Mouse (Mus musculus) spleen, postnatal 4 days (tissue): ENCODE measurements around the gene Nod1.

Source experiments
- DNase-seq, 2 experiments: peaks; one replicate each; pipeline ENCODE4 v3.0.0; 2022; ENCODE audit warnings: low spot score in 2 of 2

Nod1 gene

DNA sequence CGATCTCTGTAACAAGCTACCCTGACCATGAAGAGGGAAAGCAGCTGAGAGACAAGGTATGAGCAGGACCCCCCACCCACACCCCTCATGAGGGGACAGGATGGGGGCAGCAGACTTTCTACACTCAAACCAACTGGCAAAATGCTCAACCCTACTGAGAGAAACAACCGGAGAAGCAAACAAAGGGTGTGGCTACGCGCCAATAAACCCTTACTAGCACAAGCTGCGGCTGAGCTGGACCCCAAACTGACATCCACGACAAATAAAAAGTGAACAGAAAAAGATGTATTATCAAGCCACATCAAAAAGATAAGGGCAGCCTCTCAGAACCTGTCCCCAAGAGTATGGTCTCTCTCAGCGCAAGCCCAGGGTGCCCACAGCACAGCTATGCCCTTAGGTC is 32.3 kb downstream of the Nod1 start:
- DNase-seq, result no peak

- DNase-seq, result no peak
Observed at GRCm38 (mm10) chr6:54939631-54940030, 32.8 kb downstream of the Nod1 start.

DNA sequence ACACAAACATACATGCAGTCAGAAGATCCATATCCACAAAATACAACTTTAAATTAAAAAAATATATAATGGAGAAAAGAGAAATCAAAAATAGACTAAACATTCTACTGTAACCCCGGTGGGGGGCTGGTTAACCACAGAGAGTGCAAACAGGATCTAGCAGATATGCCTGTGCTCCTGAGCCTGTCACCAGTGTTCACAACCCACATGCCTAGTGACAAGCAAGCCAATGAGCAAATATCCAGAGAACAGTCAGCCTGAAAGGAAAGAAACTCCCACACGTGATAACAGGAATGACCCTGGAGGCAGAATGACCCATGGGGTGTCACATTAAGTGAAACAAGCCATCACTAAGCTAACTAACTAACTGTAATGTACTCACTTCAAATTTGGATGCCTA is 35.9 kb downstream of the Nod1 start:
- DNase-seq, result no peak

DNA sequence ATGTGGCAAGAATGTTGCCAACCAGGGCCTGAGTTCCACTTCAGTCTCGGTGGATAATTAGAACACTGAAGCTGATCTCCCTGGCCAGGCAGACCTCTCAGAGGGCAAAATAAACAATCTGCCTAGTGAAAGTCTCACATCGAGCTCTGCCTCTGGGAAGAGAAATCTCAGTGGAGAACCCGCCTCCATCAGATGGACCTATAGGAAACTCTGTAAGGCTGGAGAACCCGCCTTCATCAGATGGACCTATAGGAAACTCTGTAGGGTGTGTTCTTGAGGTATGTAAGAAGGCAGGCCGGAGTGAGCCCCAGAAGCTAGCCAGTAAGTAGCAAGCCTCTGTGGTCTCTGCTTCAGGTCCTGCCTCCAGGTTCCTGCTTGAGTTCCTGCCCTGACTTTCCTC is 37.5 kb downstream of the Nod1 start:
- peak in 1 of 2 experiments; percentile 54 for DNase-seq

DNA sequence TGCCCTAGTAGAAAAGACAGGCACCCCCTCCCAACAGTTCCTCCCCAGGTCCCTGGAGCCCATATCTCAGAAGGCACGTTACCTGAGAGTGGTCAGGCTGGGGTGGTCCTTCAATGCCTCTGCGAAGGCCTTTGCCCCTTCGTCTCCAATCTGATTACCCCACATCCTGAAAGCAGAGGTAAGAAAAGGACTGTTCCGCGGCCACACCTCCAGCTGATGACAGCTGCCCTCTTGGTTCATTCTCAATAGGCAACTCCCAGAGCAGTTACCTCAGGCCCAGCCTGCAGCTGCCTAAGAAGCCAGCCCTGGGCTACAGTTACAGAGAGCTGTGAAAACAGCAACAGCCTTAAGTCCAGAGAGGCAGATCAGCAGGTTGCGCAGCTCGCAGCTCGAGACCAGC is 38.1 kb downstream of the Nod1 start:
- peak in 1 of 2 experiments; percentile 61 for DNase-seq

GRCm38 (mm10) chr6:54933866-54934265 is 38.5 kb downstream of the Nod1 start:
- DNase-seq, result peak in 1 of 2 experiments; percentile 58

GRCm38 (mm10) chr6:54933216-54933615 is 39.2 kb downstream of the Nod1 start:
- DNase-seq, result peak in 1 of 2 experiments; percentile 56

DNA sequence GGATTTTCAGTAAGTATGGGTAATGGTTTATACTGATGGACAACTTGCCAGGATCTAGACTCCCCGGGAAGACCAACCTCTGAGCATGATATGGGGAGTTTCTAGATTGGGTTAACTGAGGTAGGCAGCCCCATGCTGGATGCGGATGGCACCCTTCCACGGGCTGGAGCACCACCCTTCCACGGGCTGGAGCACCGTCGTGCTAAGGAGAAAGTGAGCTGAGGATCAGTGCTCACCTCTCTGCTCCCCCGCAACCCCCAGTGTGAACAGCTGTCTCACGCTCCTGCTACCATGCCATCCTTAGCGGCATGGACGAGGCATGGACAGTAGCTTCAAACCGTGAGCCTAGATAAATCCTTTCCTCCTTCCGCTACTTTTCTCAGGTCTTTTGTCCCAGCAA is 39.9 kb downstream of the Nod1 start:
- DNase-seq, result peak in 1 of 2 experiments; percentile 52

- DNase-seq, result peak in 1 of 2 experiments; percentile 43
Observed at GRCm38 (mm10) chr6:54931641-54932040, 40.8 kb downstream of the Nod1 start.

DNA sequence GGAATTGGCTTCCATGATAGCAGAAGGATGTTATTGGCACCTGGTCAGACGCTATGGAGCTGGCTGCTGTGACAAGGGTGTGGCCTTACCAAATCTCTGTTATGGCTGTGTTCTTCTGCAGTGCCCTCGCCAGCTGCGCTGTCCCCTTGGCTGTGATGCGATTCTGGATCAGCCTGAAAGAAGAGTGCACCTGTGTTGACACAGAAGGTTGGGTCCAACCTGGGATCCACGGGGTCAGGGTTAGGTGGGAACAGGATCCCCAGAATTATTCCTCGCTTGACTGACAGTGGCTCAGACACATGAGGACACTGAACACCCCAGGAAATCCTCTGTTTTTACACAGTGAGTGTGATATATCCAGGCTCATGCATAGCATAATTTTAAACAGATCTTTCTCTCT is 44.5 kb downstream of the Nod1 start:
- DNase-seq, result peak in 1 of 2 experiments; percentile 53

DNA sequence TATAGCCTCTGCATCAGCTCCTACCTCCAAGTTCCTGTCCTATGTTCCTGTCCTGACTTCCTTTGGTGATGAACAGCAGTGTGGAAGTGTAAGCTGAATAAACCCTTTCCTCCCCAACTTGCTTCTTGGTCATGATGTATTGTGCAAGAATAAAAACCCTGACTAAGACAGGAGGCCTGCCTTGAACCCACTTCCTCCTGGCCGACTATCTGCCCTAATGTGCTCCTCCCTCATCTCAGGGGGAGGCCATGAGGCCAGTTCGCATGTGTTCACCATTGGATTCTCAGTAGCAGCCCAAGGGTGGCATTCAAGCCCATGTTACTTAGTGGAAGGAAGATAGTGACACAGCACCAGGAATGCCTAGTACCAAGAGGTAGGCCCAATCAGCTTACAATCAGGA is 45.5 kb downstream of the Nod1 start:
- DNase-seq, result no peak

DNA sequence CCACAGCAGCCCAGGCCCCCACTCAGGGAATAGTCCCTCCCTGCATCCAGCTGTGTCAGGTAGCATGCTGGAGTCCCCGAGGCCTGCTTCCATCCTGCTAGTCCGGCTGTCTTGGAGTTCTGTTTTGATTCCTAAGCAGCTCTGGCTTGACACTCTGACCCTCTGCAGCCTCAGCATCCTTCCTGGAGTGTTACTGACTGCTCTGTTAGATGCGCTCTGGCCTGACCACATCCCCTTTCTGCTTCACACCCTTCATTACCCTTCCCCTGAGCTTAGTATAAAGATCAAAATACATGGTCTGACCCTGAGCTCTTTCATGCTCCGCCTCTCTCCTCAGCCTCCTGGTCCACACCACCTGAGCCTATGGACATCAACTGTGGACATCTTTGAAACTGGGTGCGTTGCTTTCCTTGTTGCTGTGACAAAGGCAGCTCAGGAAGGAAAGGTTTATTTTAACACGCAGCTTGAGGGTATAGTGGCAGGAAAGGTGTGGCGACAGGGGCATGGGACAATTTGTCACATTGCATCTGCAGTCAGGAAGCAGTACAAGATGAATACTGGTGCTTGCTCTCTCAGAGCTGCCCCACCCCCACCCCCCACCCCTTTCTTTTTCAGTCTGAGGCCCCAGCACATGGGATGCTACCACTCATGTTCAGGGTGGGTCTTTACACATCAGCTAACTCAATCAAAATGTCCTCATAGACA is 46.5 kb downstream of the Nod1 start:
- no peak for DNase-seq

- no peak for DNase-seq
Observed at GRCm38 (mm10) chr6:54924538-54924937, 47.9 kb downstream of the Nod1 start.

DNA sequence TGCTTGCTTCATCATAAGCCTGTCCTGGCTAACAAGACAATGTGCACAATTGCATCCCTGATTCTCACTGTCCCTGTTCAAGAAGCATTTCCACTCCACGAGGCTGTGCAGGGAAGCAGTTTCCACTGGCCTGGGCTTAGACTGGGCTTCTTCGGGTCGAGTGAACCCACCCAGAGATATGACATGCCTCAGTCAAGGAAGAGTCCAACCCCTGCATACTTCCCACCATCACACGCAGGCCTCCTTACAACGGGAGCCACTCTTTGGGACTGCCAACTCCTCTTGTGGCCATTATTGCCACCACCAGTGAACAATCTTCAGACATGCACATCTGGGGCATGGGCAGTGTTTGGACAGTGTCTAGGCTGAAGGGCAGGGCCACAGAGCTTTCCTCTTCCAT is 53.9 kb downstream of the Nod1 start:
- DNase-seq, result no peak

- DNase-seq, result peak; percentile 35 to 65
Observed at GRCm38 (mm10) chr6:54917523-54917922, 54.9 kb downstream of the Nod1 start.

DNA sequence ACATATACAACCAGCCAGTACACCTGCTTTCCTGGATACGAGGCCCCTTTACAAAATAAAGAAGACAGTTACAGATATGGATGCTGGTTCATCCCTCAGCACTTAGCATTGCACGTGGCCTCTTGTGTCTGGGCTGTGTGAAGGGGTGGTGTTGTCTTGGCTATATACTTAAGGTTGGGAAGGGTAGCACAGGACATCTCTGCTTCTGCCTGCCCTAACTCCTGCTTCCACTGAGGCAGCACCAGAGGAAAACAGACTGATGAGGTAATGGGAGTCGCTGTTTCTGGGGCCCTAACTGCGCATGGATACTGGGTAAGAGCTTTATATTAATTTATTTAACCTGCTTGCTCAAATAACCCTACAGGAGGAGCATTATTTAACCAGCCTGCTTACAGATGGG is 55.5 kb downstream of the Nod1 start:
- DNase-seq, result no peak

GRCm38 (mm10) chr6:54916163-54916562 is 56.2 kb downstream of the Nod1 start:
- peak in 1 of 2 experiments; percentile 50 for DNase-seq

GRCm38 (mm10) chr6:54914977-54915376 is 57.4 kb downstream of the Nod1 start:
- peak in 1 of 2 experiments; percentile 52 for DNase-seq

DNA sequence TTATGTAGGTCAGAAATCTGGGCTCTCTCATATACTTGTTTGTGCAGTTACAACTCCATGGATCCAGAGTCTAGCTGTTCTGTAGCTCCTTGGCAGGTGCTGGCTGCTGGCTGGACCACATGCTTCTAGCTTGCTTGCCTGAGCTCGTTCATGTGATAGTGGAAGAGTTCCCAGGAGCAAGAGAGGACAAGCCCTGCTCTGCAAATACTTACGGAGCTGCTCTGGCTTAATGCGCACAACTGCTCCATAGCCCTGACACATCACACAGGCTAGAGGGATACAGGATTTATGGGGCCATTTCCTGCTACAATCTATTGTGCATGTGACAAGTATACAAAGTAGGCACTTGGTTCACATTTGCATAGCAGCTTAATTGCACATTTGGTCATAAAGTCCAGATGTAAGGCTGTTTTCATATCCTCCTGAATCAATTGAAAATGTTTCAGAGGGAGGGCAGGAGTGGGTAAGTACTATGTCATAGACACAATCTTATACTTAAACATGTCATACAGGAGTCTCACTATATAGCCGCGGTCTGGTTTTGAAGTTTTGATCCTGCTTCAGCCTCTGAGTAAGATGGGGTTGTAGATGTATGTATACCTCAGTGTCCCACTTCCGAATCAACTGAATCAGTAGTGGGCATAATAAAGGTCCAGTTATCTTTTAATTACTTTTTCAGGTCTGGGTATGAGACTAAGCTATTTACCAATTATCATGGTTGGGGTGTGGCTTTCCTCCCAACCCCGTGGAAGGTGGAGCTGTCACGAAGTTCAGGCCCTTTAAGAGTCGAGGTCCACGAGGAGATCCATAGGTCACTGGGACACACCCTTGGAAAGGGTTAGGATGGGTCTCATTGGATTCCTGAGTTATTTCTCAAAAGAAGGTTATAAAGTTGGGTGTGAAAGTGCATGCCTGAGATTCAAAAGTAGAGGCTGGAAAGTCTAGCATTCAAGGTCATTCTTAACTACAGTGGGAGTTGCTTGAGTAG is 66.1 kb downstream of the Nod1 start:
- peak in 1 of 2 experiments; percentile 28 for DNase-seq

DNA sequence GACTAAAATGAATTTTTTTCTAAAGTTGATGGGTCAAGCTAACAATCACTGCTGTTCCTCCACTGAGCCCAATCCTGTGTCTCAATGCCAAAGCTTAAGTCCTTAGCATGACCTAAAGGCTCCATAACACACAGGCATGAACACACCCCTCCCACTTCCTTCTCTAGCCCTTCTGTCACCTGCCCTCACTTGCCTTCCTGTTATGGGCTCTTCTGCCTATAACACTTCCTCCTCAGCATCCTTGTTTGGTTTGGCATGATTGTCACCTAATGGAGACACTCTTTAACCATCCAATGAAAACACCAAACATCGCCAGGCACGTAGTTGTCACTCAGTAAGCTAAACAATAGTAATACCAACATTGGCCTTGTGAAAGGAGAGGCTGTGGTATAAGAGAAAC is 69.9 kb downstream of the Nod1 start:
- peak in 1 of 2 experiments; percentile 40 for DNase-seq

DNA sequence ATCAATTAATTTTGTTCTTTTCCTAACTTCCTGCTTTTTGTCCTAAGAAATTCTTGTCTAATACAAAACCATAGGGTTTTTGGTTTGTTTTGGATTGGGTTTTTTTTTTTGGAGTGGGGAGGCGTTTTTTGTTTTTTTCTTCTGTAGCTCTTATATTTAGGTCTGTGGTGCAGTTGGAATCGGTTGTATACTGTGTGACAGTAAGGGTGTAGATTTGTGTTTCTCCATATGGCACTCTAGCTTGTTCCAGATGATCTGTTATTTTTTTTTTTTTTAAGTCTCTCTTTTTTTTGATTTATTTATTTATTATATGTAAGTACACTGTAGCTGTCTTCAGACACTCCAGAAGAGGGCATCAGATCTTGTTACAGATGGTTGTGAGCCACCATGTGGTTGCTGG is 72.2 kb downstream of the Nod1 start:
- DNase-seq, result no peak

- no peak for DNase-seq
Observed at GRCm38 (mm10) chr6:54891384-54891783, 81.0 kb downstream of the Nod1 start.

DNA sequence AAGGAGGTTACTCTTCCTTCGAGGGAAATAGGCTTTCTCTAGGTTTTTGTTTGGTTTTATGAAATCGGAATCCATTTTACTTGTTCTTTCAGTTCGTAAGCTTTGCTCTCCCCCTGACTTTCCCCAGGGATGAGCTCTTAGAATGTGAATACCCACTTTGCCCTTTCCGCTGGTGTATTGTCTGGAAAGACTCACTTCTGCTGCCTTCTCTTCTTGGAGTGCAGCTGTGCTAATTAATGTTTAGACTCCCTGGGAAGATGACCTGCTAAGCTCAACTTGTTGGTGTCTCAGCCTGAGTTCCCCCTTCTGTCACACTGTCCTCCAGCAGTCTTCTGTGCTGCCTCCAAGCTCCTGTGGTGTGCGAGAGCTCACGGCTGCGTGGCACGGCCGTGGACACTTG is 82.2 kb downstream of the Nod1 start:
- DNase-seq, result no peak
